Mouse (Mus musculus): ENCODE measurements around the gene Uck2. TPM values are rescaled to one million over a fixed set of nuclear protein-coding genes. Genes with fewer than 3 reads are reported as not detected.
A peak's percentile ranks its signal among the peaks of the same experiment; 100 is the strongest.

Gene Uck2
- polyA plus RNA-seq, 1 experiment from 2014 or later, result 67.7 TPM

DNA sequence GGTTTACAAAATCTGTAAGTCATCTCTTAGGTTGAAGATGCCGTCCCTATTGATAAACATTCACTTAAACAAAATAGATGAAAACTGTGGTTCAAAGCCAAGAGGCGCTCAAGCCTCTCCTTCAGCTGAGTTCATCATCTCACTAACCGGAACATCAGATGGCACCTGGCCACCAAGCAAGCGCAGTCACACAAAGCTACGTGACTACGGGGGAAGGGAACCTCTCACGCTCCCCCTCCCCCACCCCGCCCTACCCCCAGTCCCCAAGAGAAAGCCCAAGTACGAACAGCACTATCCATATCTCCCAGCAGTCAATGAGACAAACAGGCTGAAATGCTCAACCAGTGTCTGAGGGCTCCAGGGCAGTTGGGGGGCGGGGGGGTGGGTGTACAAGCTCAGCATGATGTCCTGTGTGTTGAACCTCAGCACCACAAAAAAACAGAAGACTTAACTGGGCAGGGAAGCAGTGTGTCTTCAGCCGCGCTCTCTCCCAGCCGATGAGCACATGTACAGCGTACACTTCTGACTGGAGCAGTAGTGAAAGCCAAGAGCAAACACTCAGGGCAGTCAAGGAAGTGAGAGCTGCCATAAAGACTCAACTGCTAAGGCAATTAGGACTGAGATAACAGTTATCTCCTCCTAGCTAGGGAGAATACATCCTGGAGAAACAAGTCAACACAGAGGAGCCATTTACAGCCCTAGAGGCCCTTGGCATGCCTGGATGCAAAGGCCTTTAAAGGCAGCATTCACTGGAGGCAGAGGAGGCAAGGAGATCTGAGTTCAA is 11.5 kb downstream of the Uck2 start:
- no peak for ATAC-seq (ENCODE audit: low FRiP score, low TSS enrichment)

GRCm38 (mm10) chr1:167271841-167272240 is 13.3 kb downstream of the Uck2 start:
- Histone ChIP-seq H3K27ac (ENCODE audit: low read length) (no peak overlapping the region), H3K4me1 (ENCODE audit: insufficient read depth, low read length) (peaks cover 40% of the 10 kb centered on the region), H3K36me3 (ENCODE audit: insufficient read depth, low read length) (no peaks in the 10 kb centered on the region), H3K4me3 (ENCODE audit: low read length) (no peak overlapping the region), H3K27me3 (ENCODE audit: insufficient read depth, low read length) (no peaks in the 10 kb centered on the region), H3K9me3 (ENCODE audit: low read length) (no peaks in the 10 kb centered on the region), H3K4me2 (replicated peaks; ENCODE audit: low read depth, low read length) (no peak overlapping the region), H3K9ac (replicated peaks; ENCODE audit: low read length) (no peak overlapping the region)
- ATAC-seq (ENCODE audit: low FRiP score, low TSS enrichment), result no peak
- 45% methylated on average over 8 of the region's 8 CpGs for WGBS

More for the DNA sequence above, 11.5 kb downstream of the Uck2 start:
- WGBS, result 65% methylated on average over 14 of the region's 14 CpGs
- no peak overlapping the region for H3K4me3 ChIP-seq (ENCODE audit: low read length)
- no peaks in the 10 kb centered on the region for H3K9me3 ChIP-seq (ENCODE audit: low read length)
- H3K9ac ChIP-seq (replicated peaks; ENCODE audit: low read length), result no peak overlapping the region
- no peak overlapping the region for H3K4me2 ChIP-seq (replicated peaks; ENCODE audit: low read depth, low read length)
- H3K4me1 ChIP-seq (ENCODE audit: insufficient read depth, low read length), result peaks cover 40% of the 10 kb centered on the region
- H3K27ac ChIP-seq (ENCODE audit: low read length), result no peak overlapping the region
- no peaks in the 10 kb centered on the region for H3K36me3 ChIP-seq (ENCODE audit: insufficient read depth, low read length)
- H3K27me3 ChIP-seq (ENCODE audit: insufficient read depth, low read length), result no peaks in the 10 kb centered on the region

DNA sequence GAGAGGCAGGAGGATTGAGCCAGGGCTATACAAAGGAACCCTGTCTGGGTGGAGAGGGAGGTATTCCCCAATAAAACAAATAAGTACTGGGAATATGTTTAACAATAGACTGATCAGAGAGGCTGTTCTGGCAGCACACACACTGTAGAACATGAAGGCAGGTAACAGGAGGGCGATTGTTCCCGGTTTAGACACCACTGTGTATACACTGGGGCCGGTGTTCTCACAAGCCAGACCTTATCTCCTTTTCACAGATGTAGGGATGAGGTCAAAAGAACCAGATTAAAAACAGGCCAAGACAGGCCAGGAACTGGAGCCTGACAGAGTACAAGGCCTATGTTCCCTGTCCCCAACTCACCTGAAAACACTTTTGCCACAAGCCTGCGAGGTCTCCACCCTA is 13.8 kb downstream of the Uck2 start:
- Histone ChIP-seq H3K9ac (replicated peaks; ENCODE audit: low read length) (no peak overlapping the region), H3K27me3 (ENCODE audit: insufficient read depth, low read length) (no peaks in the 10 kb centered on the region), H3K27ac (ENCODE audit: low read length) (no peak overlapping the region), H3K4me3 (ENCODE audit: low read length) (no peak overlapping the region), H3K9me3 (ENCODE audit: low read length) (no peaks in the 10 kb centered on the region), H3K36me3 (ENCODE audit: insufficient read depth, low read length) (no peaks in the 10 kb centered on the region), H3K4me2 (replicated peaks; ENCODE audit: low read depth, low read length) (peak overlapping the region; percentile 54; the same call in 1 of the 2 replicates), H3K4me1 (ENCODE audit: insufficient read depth, low read length) (peaks cover 40% of the 10 kb centered on the region)
- no peak for ATAC-seq (ENCODE audit: low FRiP score, low TSS enrichment)
- 43% methylated on average over 4 of the region's 4 CpGs for WGBS

GRCm38 (mm10) chr1:167270342-167271111 is 14.6 kb downstream of the Uck2 start:
- H3K27me3 ChIP-seq (ENCODE audit: insufficient read depth, low read length), result no peaks in the 10 kb centered on the region
- H3K4me2 ChIP-seq (replicated peaks; ENCODE audit: low read depth, low read length), result peak overlapping the region; percentile 54
- peak overlapping the region; percentile 39 for H3K9ac ChIP-seq (replicated peaks; ENCODE audit: low read length)
- H3K36me3 ChIP-seq (ENCODE audit: insufficient read depth, low read length), result no peaks in the 10 kb centered on the region
- peak; percentile 34; the same call in 1 of the 2 replicates for ATAC-seq (ENCODE audit: low FRiP score, low TSS enrichment)
- 9% methylated on average over 19 of the region's 19 CpGs for WGBS
- H3K4me3 ChIP-seq (ENCODE audit: low read length), result peak overlapping the region; percentile 24
- peak overlapping the region; percentile 54 for H3K27ac ChIP-seq (ENCODE audit: low read length)
- H3K9me3 ChIP-seq (ENCODE audit: low read length), result no peaks in the 10 kb centered on the region
- peaks cover 40% of the 10 kb centered on the region for H3K4me1 ChIP-seq (ENCODE audit: insufficient read depth, low read length)

DNA sequence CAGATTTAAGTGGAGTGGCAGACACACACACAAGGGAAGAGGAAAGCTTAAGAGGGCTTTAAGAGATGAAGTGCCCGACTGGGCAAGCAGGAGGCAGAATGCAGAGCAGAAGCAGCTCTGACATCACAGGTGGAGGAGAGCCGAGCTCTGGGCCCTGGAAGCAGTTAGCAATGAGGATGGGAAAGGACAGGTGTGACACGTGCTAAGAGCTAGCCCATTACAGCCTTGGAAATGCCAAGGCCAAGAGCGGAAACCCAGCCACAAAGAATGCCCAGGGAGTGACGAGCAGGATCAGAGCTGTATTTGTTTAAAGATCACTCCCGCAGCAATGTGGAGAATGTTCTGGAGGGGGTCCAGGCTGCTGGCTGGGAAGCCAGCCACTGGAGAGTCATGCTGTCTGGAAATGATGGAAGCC is 15.3 kb downstream of the Uck2 start:
- 20% methylated on average over 6 of the region's 6 CpGs for WGBS
- Histone ChIP-seq H3K9me3 (ENCODE audit: low read length) (no peaks in the 10 kb centered on the region), H3K4me2 (replicated peaks; ENCODE audit: low read depth, low read length) (peak overlapping the region; percentile 54), H3K4me1 (ENCODE audit: insufficient read depth, low read length) (peaks cover 40% of the 10 kb centered on the region), H3K36me3 (ENCODE audit: insufficient read depth, low read length) (no peaks in the 10 kb centered on the region), H3K27me3 (ENCODE audit: insufficient read depth, low read length) (no peaks in the 10 kb centered on the region), H3K4me3 (ENCODE audit: low read length) (peak overlapping the region; percentile 1; the same call in 1 of the 2 replicates), H3K27ac (ENCODE audit: low read length) (peak overlapping the region; percentile 54), H3K9ac (replicated peaks; ENCODE audit: low read length) (peak overlapping the region; percentile 39; the same call in 1 of the 2 replicates)
- peak; percentile 60 for ATAC-seq (ENCODE audit: low FRiP score, low TSS enrichment)

DNA sequence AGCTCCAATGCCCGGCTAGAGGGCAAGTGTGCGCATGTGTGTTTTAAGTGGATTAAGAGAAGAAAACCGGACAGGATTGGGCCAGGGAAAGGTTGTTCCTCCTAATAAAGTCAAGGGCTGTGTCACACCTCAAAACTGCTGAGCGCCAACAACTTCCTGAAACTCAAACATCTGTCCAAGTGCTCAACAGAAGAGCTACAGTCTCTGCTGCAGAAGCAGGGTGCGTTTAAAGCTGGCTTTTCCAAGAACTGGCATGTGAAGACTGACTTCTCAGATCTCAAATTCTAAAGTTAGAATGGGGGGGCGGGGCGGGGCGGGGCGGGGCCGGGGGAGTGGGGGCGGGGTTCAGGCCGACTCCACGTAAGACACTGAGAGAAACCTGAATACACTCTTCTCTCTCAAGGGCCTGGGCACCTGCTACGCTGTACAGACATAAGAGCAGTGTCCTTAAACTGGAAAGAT is 15.7 kb downstream of the Uck2 start:
- peak; percentile 6; the same call in 1 of the 2 replicates for ATAC-seq (ENCODE audit: low FRiP score, low TSS enrichment)
- Histone ChIP-seq H3K4me3 (ENCODE audit: low read length) (no peak overlapping the region), H3K27me3 (ENCODE audit: insufficient read depth, low read length) (no peaks in the 10 kb centered on the region), H3K4me2 (replicated peaks; ENCODE audit: low read depth, low read length) (peak overlapping the region; percentile 54), H3K4me1 (ENCODE audit: insufficient read depth, low read length) (peaks cover 40% of the 10 kb centered on the region), H3K36me3 (ENCODE audit: insufficient read depth, low read length) (no peaks in the 10 kb centered on the region), H3K9me3 (ENCODE audit: low read length) (no peaks in the 10 kb centered on the region), H3K9ac (replicated peaks; ENCODE audit: low read length) (no peak overlapping the region), H3K27ac (ENCODE audit: low read length) (peak overlapping the region; percentile 54)
- 23% methylated on average over 14 of the region's 14 CpGs for WGBS

DNA sequence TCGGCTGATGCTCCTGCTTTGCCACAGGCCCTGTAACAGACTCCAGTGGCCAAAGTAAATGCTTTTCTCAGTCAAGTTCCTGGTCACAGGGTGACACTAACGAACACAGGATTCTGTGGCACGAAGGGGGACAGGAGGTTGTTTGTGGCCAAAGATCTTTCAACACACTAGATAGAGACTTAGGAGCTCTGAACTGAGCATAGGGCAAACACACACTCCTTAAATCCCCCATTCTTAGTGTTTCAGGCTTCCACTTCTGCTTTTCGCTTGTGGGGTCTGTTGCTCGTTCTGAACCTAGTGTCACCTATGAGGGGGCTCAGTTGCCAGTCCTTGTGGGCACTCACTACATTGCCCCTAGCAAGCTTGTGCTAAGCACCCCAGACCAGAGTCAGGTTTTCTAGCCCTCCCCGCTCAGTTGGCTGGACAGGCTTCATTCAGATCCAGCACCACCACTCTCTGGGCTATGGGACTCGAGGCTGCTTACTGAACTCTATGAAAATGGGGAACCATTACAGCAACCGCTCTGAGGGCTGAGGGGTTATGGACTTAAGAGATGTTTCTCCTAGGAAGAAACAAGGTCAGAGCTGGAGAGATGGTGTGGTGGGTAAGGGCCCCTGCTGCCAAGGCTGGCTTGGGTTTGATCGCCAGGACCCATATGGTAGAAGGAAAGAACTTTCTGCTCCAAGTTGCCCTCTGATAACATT is 16.6 kb downstream of the Uck2 start:
- H3K9me3 ChIP-seq (ENCODE audit: low read length), result no peaks in the 10 kb centered on the region
- H3K4me1 ChIP-seq (ENCODE audit: insufficient read depth, low read length), result peaks cover 35% of the 10 kb centered on the region
- no peak overlapping the region for H3K27ac ChIP-seq (ENCODE audit: low read length)
- no peak overlapping the region for H3K4me3 ChIP-seq (ENCODE audit: low read length)
- H3K36me3 ChIP-seq (ENCODE audit: insufficient read depth, low read length), result no peaks in the 10 kb centered on the region
- H3K27me3 ChIP-seq (ENCODE audit: insufficient read depth, low read length), result no peaks in the 10 kb centered on the region
- 88% methylated on average over 9 of the region's 9 CpGs for WGBS
- no peak overlapping the region for H3K4me2 ChIP-seq (replicated peaks; ENCODE audit: low read depth, low read length)
- H3K9ac ChIP-seq (replicated peaks; ENCODE audit: low read length), result no peak overlapping the region
- ATAC-seq (ENCODE audit: low FRiP score, low TSS enrichment), result no peak

GRCm38 (mm10) chr1:167266720-167267119 is 18.4 kb downstream of the Uck2 start:
- H3K4me3 ChIP-seq (ENCODE audit: low read length), result no peak overlapping the region
- WGBS, result 84% methylated on average over 3 of the region's 3 CpGs
- H3K9ac ChIP-seq (replicated peaks; ENCODE audit: low read length), result no peak overlapping the region
- H3K36me3 ChIP-seq (ENCODE audit: insufficient read depth, low read length), result no peaks in the 10 kb centered on the region
- peaks cover 31% of the 10 kb centered on the region for H3K4me1 ChIP-seq (ENCODE audit: insufficient read depth, low read length)
- ATAC-seq (ENCODE audit: low FRiP score, low TSS enrichment), result no peak
- no peak overlapping the region for H3K27ac ChIP-seq (ENCODE audit: low read length)
- H3K27me3 ChIP-seq (ENCODE audit: insufficient read depth, low read length), result no peaks in the 10 kb centered on the region
- no peaks in the 10 kb centered on the region for H3K9me3 ChIP-seq (ENCODE audit: low read length)
- H3K4me2 ChIP-seq (replicated peaks; ENCODE audit: low read depth, low read length), result no peak overlapping the region

GRCm38 (mm10) chr1:167265366-167265765 is 19.8 kb downstream of the Uck2 start:
- no peaks in the 10 kb centered on the region for H3K9me3 ChIP-seq (ENCODE audit: low read length)
- WGBS, result 64% methylated on average over 4 of the region's 4 CpGs
- H3K9ac ChIP-seq (replicated peaks; ENCODE audit: low read length), result no peak overlapping the region
- no peak overlapping the region for H3K4me2 ChIP-seq (replicated peaks; ENCODE audit: low read depth, low read length)
- peaks cover 17% of the 10 kb centered on the region for H3K4me1 ChIP-seq (ENCODE audit: insufficient read depth, low read length)
- no peaks in the 10 kb centered on the region for H3K27me3 ChIP-seq (ENCODE audit: insufficient read depth, low read length)
- H3K4me3 ChIP-seq (ENCODE audit: low read length), result no peak overlapping the region
- H3K27ac ChIP-seq (ENCODE audit: low read length), result no peak overlapping the region
- ATAC-seq (ENCODE audit: low FRiP score, low TSS enrichment), result no peak
- no peaks in the 10 kb centered on the region for H3K36me3 ChIP-seq (ENCODE audit: insufficient read depth, low read length)
